Mouse (Mus musculus): ENCODE measurements at regions not wholly inside any gene's neighbourhood (a gene's known extent, or its start where the extent isn't known, plus 50 kb on each side); places are given as distances from the start of the nearest gene placed in this dataset.
A peak's percentile ranks its signal among the peaks of the same experiment; 100 is the strongest.

- 0 out of 2 replicates have a peak, but pooled peaks have one; percentile 41 for ATAC-seq (replicated peaks; ENCODE audit: extremely low read depth, insufficient read depth, low FRiP score)
- 23% methylated on average over 2 of the region's 2 CpGs for WGBS
Measured at GRCm38 (mm10) chr13:79529336-79529735, 1329.8 kb upstream of the Nr2f1 start.

GRCm38 (mm10) chr13:79550711-79551110 lies 1332.5 kb upstream of the Arrdc3 start:
- 10% methylated on average over 2 of the region's 2 CpGs for WGBS
- no peaks in the 10 kb centered on the region for H3K9me3 ChIP-seq (replicated peaks; ENCODE audit: control insufficient read depth, low read length)
- no peaks in the 10 kb centered on the region for H3K4me1 ChIP-seq (ENCODE audit: control insufficient read depth, insufficient read depth, low read length)
- no peaks in the 10 kb centered on the region for H3K27me3 ChIP-seq (ENCODE audit: control insufficient read depth, insufficient read depth, low read length)
- H3K4me2 ChIP-seq (ENCODE audit: low read depth, low read length), result no peak overlapping the region
- no peak for ATAC-seq (replicated peaks; ENCODE audit: extremely low read depth, insufficient read depth, low FRiP score)
- H3K9ac ChIP-seq (ENCODE audit: low read length), result no peak overlapping the region
- H3K36me3 ChIP-seq (ENCODE audit: control insufficient read depth, insufficient read depth), result no peaks in the 10 kb centered on the region
- no peak overlapping the region for H3K27ac ChIP-seq (ENCODE audit: low read length)
- H3K4me3 ChIP-seq (ENCODE audit: low read length), result no peak overlapping the region

More at GRCm38 (mm10) chr13:79529336-79529735, 1329.8 kb upstream of the Nr2f1 start:
- Histone ChIP-seq H3K9ac (ENCODE audit: low read length) (no peak overlapping the region), H3K36me3 (ENCODE audit: control insufficient read depth, insufficient read depth) (no peaks in the 10 kb centered on the region), H3K4me2 (ENCODE audit: low read depth, low read length) (no peak overlapping the region), H3K4me3 (ENCODE audit: low read length) (no peak overlapping the region), H3K9me3 (replicated peaks; ENCODE audit: control insufficient read depth, low read length) (no peaks in the 10 kb centered on the region), H3K27me3 (ENCODE audit: control insufficient read depth, insufficient read depth, low read length) (no peaks in the 10 kb centered on the region), H3K4me1 (ENCODE audit: control insufficient read depth, insufficient read depth, low read length) (no peaks in the 10 kb centered on the region), H3K27ac (ENCODE audit: low read length) (no peak overlapping the region)

- H3K4me3 ChIP-seq (ENCODE audit: low read length), result no peak overlapping the region
- H3K27ac ChIP-seq (ENCODE audit: low read length), result no peak overlapping the region
- H3K36me3 ChIP-seq (ENCODE audit: control insufficient read depth, insufficient read depth), result no peaks in the 10 kb centered on the region
- H3K4me2 ChIP-seq (ENCODE audit: low read depth, low read length), result no peak overlapping the region
- H3K4me1 ChIP-seq (ENCODE audit: control insufficient read depth, insufficient read depth, low read length), result no peaks in the 10 kb centered on the region
- H3K9me3 ChIP-seq (replicated peaks; ENCODE audit: control insufficient read depth, low read length), result no peaks in the 10 kb centered on the region
- ATAC-seq (replicated peaks; ENCODE audit: extremely low read depth, insufficient read depth, low FRiP score), result no peak
- WGBS, result 70% methylated on average over 3 of the region's 3 CpGs
- no peaks in the 10 kb centered on the region for H3K27me3 ChIP-seq (ENCODE audit: control insufficient read depth, insufficient read depth, low read length)
- H3K9ac ChIP-seq (ENCODE audit: low read length), result no peak overlapping the region
Measured at GRCm38 (mm10) chr13:79555572-79556280, 1327.5 kb upstream of the Arrdc3 start.
